Mouse (Mus musculus) gastrocnemius, adult 8-10 months (tissue): ENCODE measurements around the gene Irak3. TPM values are rescaled to one million over a fixed set of nuclear protein-coding genes. Genes with fewer than 3 reads are reported as not detected.
"Not testable (repeated sequence)": the region's sequence is repeated elsewhere in the genome, so short reads cannot be mapped to it uniquely, and the experiment has no call there.

Source experiments
- DNase-seq, 2 experiments: peaks; one replicate each; pipeline ENCODE4 v3.0.0; 2022; ENCODE audit warnings: low spot score in 2 of 2
- total RNA-seq, 4 experiments: library from RNA; stranded (reverse); gene quantifications; 2 replicates each; pipeline ENCODE4 v1.2.4; 2022

The Irak3 gene
- 1 to 10 TPM; 1.1 to 2.8 (median 1.7) TPM for total RNA-seq

DNA sequence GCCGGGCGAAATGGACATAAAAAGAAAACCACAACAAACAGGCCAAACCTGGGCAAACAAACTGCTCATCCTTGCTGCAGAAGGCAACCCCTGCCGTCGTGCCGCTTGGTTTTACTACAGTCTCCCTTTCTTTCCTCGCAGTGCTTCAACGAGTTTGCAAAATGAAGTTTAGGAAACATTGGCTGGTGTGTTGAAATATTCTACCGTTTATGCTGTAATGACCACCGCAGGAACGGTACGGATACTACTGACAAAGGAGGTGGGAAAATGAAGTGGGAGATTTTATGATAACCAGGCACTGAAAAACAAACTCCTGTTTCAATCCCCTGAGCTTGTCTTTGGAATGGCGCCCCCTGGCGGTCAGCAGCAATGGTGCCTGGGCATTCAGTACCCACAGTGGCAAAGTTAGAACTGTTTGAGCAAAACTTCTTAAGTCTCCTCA is at the start of gene Irak3:
Irak3 (minus strand) TSS at position 170 of the 442 bp plus-strand sequence.
- DNase-seq = peak; percentile 60

DNA sequence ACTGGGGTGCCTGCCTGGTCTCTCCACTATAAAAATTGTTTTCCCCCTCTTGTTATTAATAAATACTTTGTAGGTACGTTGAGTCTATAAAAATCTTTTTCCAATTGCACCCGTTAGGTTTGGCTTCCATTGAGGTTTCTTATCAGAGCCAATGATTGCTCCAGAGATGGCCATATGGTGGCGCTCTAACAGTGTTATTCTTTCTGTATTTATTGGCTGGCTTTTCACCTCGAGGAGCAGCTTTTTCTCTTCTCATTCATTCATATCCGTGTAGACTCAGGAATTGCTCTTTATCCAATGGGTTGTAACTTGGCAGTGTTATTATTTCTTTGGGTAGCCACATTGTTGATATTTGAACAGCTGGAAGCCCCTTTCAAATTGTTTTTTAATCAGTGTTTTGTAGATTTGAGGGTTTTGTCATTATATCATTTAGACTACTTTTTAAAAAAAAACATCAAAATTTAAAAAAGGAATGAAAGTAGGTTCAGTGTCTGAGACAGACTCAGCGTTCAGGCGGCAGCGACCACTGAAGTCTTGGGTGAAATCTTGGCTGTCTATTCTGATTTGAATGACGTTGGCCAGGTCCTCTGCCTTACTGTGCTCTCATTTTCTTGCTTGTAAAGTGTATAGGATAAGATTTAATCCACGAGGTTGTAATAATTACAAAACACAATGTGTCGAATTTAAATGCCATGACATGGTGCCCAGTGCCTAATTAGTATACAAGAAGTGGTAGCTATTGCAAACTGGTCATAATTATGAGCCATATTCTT is 49.2 kb upstream of the Irak3 start:
- no peak for DNase-seq

DNA sequence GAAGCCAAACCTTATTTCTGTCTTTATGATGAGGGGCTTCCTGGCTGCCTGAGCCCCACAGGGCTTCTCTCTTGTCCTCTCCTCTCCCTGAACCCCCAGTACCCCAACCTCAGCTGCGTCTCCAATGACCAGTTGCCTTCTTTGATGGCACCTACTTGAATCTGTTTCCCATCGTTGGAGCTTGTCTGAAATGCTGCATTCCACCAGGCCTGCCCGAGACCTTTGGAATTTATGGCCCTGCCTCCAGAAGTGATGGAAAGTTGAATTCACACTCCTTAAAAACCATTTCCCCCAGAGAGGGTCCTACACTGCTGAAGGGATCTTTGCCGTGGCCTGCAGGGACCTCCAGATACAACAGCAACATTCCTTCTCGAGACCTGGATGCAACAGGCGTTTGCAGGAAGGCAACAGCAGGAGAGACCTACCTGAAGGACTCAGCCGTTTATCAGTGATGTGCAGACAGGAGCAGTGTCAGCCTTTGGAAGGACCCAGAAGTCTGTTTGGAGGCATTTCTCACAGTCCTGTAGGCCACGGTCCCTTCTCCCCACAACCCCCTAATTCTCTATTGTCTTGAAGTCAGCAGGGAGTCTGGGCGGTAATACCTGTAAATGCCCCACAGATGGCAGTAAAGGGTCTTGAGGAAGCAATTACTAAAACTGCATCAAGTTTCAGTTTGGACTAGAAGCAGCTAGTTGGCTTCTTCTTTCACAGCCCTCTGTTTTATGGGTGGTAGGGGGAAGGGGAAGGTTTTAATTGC is 45.2 kb upstream of the Irak3 start:
- no peak for DNase-seq

DNA sequence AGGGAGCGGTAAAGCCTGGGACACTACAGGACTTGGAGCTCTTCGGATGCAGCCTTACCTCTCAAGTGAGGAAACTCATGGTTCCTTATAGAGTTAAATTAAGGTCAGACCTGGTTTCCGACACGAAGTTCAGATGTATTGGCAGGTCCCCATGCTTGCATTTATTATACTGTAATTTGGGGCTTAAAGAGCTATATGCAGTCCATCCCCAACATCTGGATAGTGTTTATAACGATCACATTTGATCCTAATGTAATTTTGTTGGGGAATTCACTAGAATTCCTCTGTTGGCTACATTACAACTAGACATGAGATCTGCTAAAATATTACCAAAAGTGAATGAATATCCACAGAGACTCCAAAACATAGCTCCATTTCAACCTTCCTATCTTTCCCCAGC is 43.8 kb upstream of the Irak3 start:
- DNase-seq = no peak

DNA sequence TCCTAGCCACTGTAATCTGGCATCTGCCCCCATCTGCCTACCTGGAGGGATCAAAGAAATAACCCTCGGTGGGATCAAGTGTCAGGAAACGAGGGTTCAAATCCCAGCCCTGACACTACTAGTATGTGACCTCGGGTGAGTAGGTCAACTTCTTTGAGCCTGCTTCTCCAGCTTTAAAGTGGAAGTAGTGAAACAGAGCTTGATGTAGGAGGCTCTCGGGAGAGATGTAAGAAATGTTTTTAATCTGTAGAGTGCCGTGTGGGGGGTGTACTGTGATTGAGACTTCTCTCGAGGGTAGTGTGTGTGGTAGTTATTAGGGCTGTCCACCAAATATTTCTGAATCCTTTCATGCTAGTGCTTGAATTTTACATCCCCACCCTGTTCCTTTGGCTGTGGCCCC is 40.5 kb upstream of the Irak3 start:
- DNase-seq = no peak

DNA sequence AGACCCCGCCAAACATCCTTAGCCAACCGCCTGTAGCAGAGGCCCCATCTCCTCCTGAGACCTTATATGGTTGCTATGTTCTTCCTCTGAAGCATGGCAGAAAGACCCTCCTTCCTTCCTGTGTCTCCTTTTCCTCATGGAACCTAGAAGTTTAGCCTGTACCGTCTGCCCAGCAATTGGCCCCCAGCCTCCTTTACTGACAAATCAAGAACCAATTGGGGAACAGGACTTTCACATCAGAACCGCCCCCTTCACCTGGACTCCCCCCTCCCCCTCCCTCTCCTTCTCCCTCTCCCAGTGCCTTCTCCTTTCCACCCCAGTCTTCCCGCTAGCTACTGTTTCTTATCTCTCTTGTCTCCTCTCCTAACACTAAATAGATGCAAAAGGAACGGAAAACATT is 37.5 kb upstream of the Irak3 start:
- no peak for DNase-seq

DNA sequence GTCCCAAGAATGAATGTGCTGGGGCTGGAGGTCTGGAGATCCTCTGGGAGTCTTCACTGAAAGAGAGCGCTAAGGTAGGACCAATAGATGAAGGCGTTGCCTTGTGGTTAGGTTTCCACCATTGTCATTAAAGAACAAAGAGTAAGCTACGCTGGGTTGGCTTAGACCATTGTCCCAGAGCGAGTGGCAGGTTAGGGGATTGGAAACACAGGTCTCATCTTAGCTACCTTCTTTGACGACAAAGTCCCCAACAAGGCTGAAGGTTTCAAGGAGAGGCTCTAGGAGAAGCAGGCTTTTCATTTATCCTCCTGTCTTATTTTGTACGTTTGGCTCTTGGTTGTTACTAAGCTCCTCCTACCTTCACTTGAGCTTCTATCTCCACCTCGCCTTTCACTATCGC is 36.3 kb upstream of the Irak3 start:
- no peak for DNase-seq

DNA sequence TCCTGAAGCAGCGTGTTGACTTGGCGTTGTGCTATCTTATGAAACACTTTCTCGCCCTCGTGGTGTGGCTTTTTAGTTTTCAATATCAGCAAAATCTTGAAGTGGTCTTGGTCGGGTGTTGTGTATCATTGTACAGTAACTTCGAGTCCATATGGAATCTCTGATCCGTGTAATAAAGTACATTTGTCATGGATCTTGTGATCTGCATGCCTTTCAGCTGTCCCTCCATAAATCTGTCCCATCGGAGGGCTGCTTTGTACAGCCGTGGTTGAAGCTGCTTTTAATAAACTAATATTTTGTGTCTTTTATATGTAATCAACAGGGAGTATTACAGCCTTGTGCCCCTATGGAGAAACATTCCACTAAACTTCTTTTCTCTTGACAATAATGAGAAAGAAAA is 34.9 kb upstream of the Irak3 start:
- no peak for DNase-seq

DNA sequence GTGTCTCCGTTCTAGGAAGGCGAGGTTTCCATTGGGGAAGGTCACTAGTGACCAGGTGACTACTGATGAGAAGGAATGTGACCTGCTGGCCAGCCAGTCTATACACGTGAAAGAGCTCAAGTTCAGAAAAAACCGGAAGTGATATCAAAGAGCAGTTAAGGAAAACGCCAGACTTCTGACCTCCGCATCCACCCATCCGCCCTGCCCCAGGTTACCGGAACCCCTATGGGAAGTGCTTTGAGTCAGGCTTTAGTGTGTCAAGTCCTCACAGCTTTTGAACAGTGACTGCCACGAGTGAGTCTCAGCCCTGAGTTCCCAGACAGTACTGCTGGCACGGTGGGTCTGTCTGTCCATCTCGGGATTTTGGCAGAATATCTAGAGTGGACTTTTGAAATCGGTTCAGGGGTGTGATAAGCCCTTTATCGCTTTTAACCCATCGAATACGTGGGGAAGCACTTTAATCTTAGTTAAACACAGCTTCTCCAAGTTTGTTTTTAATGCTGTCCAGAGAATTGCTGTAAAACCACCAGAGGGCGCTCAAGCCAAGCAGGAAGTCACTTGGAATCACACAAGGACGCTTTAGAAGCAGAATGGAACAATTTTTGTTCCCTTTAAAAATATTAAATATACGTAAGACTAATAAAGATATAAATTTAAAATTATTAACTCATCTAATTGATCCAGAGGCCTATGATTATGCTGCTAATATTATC is 31.9 kb upstream of the Irak3 start:
- no peak for DNase-seq

DNA sequence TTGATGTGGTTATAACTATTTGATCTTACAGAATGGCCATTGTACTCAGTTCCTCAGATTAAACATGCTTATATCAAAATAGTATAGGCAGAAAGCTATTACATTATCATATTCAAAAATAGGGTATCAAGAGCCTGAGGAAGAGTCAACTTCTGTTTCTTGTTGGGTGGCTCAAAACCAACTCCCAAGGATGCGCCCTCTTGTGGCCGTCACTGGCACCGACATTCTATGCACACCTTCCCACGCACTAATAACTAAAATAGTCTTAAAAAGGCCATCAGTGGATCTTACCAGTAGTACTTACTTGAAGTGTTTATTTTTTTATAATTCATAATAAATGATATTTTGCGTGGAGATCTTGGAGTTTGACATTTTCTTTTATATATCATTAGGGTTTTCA is 29.8 kb upstream of the Irak3 start:
- DNase-seq = peak; percentile 9 to 20

DNA sequence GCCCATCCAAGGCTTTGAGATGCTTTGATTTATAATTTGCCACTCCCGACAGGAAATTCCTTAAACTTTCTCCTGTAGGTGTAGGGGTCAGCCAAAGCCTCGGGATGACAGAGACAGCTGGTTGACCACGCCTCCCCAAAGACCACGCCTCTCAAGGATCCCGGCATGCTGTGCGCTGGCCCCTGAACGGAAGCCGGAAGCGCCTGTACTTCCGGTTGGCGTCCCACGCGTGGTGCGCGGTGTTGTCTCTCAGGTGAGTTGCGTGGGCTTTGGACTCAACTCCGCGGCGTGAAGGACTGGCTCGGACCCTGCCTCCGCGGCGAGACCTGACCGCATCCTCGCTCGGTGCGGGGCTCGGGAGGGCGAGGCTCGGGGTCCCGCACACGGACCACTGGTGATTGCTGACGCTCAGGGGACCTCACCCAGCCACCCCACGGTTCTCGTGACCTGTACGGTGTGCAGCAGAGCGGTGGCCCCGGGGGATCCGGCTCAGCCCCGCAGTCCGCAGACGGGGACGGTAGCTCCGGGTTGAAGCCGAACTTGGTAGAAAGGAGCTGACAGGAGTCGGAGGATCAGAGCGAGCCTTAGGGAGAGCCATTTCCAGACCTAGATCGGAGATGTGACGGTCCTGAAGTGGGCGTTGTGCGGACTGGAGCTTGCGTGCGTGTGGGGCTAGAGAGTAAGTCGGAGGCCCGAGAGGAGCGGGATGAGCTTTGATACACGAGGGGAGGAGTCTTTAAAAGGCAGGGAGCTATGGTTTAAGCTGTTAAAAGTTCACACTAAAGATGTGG is 25.1 kb upstream of the Irak3 start, which contains the start of gene Llph:
Llph (plus strand) TSS at position 200 of the 791 bp plus-strand sequence.
- DNase-seq = peak; percentile 65 to 78

DNA sequence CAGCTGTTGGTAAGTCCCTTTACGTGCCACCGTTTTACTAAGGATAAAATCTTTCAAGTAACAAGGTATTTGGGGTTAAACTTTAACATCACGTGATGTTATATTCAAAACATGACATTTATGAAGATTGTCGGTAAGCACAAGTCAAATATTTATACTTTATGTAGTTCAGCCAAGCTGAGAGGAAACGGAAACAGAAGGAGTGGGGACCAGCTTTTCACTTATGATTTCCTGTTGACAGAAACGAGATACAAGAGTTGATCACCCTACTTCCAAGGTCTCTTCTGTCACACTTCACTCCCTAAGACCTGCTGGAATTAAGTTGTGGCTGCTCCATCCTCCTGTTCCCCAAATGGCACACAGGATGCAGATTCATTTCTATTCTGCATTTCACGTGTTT is 18.8 kb upstream of the Irak3 start:
- DNase-seq = no peak

DNA sequence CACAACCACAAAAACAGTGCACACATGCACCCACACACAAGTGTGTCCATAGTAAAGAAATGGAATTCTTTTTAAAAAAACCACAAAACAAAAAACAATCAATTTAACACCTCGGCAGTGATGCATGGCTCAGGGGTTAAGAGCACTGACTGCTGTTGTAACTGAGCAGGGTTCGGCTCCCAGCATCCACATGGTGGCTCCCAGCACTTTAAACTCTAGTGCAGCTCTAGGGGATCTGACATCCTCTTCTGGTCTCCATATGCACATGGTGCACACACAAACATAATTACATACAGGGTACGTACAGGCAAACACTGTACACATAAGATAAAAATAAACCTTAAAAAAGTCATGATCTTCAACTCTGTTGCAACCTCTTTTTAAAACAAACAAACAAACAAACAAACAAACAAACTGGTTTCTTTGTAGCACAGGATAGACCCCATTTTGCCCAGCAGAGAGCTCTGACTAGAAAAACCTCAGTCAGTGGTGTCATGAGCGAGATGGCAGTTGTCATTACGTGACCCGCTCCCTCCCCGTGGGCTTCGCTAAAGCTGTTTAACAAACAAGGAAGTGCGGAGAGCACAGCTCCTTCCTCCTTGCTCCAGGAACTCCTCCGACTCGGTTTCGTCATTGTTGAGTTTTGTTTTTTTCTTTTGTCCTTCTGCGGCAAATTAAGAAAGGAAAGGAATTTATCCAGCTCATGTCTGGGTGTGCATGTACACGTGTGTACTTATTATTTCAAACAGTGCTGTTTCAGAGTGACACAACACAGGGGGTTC is 17.8 kb upstream of the Irak3 start:
- no peak for DNase-seq

DNA sequence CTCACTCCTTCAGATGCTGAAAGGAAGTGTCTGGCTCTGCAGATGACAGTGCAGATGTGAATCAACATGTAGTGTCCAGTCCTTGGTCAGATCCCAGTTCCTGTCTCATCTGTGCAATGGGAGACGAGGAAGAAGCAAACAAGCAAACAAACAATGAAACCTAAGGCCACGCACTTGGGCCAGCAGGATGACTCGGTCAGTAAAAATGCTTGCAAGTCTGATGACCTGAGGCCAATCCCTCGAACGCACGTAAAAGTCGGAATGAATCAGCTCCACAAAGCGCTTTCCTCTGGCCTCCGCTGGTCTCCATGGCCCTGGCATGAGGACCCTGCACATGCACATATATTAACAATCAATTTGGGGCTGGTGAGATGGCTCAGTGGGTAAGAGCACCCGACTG is 17.1 kb upstream of the Irak3 start:
- DNase-seq = no peak

DNA sequence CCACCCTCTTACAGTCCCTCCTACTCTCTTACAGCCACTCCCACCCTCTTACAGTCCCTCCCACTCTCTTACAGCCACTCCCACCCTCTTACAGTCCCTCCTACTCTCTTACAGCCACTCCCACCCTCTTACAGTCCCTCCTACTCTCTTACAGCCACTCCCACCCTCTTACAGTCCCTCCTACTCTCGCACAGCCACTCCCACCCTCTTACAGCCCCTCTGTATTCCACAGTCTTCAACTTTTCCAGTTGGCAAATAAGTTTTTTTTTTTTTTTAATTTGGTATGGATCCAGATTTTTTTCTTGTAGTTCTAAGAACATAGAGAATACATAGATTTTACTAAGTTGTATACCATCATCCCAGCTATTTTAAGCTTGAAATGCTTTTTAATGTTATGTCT is 15.2 kb upstream of the Irak3 start:
- DNase-seq = not testable (repeated sequence)

DNA sequence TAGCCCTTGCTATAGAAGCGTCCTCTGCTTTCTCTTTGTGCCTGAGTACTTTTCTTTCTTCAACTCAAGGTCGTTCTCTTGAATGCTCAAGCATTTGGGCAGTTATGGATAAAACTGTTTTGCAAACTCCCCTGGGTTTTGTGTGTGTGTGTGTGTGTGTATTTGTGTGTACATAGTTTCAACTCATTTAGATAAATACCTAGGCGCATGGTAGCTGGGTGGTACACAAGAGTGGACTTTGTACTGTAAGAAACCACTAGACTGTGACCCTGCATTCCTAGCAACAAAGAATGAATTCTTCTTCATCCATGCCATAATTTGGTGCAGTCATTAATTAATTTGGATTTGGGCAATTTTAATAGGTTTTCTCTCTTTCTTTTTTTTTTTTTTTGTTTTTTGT is 8.2 kb upstream of the Irak3 start:
- no peak for DNase-seq

DNA sequence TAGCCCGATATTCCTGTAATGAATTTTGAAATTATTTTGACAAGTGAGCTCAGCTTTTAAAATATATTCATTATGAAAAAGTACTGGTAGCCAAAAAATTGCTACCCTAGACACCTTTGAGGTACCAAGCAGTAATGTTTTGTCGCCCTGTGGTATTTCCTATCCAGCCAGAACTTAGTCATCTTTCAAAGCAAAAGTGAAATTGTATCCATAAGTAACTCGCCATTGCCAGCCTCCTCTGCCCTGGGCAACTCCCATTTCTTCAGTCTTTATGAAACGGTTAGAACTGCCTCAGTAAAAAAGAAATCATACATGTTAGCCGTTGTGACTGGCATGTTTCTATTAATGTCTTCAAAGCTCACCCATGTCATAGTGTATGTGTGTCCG is 7.6 kb upstream of the Irak3 start:
- no peak for DNase-seq

DNA sequence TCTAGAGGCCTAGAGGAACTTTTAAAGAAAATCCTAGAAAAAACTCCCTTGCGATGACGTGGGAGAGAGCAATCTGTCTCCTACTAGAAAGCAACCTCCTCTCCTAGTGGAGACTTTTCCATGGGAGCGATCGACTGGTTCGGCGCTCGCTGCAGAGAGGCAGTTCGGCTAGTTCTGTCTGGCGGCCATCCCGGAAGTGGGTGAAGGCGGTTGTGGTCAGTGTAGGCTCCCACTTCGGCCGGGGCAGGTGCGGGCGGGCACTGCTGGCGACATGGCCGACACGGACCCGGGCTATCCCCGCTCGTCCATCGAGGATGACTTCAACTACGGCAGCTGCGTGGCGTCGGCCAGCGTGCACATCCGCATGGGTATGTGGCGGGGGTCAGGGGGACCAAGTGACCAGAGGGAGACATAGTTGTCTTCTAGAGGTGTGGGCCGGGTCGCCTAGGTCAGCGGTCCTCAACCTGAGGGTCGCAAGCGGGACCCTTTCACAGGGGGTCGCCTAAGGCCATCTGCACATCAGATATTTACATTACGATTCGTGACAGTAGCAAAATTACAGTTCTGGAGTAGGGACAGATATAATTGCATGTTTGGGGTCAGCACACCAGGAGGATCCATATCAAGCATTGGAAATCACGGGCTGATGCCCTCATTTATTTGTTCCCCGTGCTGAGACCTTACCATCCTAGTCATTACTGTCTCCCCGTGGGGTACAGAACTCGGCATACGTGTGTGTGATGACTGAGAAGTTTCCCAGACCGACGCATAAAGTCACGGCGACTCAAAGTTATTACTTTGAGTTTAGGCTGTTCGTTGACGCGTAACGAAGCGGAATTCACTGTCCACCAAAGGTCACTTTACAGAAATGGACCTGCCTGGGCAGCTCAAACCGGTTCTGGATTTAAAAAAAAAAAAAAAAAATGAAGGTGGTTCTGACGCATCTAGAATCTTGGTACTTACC is 6.9 kb upstream of the Irak3 start:
- peak; percentile 70 to 83 for DNase-seq

DNA sequence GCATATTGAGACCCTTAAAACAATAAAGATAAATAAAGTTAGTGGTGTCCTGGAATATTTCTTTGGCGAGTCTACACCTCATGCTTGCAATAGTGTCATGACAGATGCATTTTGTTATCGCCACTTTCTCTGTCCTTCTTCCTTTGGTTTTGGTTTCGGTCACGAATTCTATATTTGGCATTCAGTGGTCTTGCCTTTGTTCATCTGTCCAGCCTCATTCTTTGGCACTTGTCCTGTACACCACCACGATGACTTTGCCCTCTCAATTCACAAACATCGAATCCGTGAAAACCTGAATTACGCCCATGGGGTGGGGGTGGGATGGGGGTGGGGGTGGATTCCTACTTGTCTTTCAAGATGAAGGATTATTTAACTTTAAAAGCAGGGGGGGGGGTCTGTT is 6.1 kb upstream of the Irak3 start:
- no peak for DNase-seq
